ENCODE assay signal across 10 mouse cellular contexts in the genomic region with DNA sequence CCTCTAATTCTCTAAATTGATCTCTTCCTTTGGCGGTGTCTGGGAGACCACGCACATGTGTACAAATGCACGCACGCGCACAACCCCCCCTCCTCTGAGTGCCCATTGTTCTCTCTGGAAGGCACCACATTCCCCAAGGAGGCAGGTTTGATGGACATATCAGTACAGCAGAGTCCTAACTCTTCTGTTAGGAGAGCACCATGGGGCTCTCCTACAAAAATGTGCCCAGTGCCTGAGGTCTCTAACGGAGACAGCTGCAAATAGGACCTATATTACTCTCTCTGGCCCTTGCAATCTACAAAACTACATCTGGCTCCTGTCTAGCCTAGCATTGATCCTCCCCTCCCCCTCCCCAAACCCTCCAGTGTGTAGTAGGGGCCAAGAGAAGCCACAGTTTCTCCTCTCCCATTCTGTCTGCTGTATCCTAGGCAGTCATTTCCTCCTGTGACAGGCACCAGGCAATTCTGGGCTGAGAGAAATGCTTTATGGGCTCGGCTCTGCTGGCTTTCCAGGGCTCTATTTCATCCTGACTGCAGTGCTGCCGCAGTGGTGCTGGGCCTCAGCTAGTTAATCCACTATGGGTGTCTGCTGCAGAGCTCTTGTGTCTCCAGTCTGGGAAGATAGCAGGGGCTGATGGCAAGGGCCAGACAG.
A peak's percentile ranks its signal among the peaks of the same experiment; 100 is the strongest.
DNase-seq lines count a peak whose midpoint lies in the region; ATAC-seq and TF ChIP-seq lines count a peak whose summit lies in the region.
"Had no signal": no experiment of that assay in that cellular context is flagged by ENCODE, and none has a peak within 500 bp of the region (broad histone marks: within the 10 kb centered on the region; RNA-seq: fewer than 3 reads in every experiment).

No protein-coding gene starts in this region.

- H3K36me3 ChIP-seq in kidney, postnatal 0 days (ENCODE audit: insufficient read depth, low read length), result no peaks in the 10 kb centered on the region
- H3K36me3 ChIP-seq in embryonic facial prominence, embryonic 12.5 days, result no peaks in the 10 kb centered on the region
- H3K36me3 ChIP-seq in hindbrain, postnatal 0 days (ENCODE audit: insufficient read depth, low read length), result no peaks in the 10 kb centered on the region
- H3K36me3 ChIP-seq in neural tube, embryonic 12.5 days, result no peaks in the 10 kb centered on the region

- TF ChIP-seq CTCF in kidney, postnatal 0 days (IDR thresholded peaks at IDR 0.05; ENCODE audit: low read depth), result no peak
- no peak for TF ChIP-seq CTCF in hindbrain, postnatal 0 days (IDR thresholded peaks at IDR 0.05; ENCODE audit: low read depth)

- no peak for ATAC-seq in kidney, postnatal 0 days (replicated peaks; ENCODE audit: low FRiP score, low read depth)
- ATAC-seq in embryonic facial prominence, embryonic 12.5 days (ENCODE audit: insufficient number of reproducible peaks, insufficient read depth, low FRiP score, low TSS enrichment), result peak; percentile 58; the same call in 1 of the 2 replicates
- ATAC-seq in hindbrain, postnatal 0 days, result peak; percentile 73
- ATAC-seq in neural tube, embryonic 12.5 days (ENCODE audit: low FRiP score, low read depth), result peak; percentile 78

- WGBS in kidney, postnatal 0 days, result 49% methylated on average over 8 of the region's 8 CpGs
- WGBS in embryonic facial prominence, embryonic 12.5 days, result 9% methylated on average over 8 of the region's 8 CpGs
- WGBS in hindbrain, postnatal 0 days, result 9% methylated on average over 8 of the region's 8 CpGs
- 6% methylated on average over 8 of the region's 8 CpGs for WGBS in neural tube, embryonic 12.5 days

- no peak overlapping the region for H3K4me3 ChIP-seq in kidney, postnatal 0 days (replicated peaks; ENCODE audit: low read depth, low read length)
- no peak overlapping the region for H3K4me3 ChIP-seq in embryonic facial prominence, embryonic 12.5 days
- H3K4me3 ChIP-seq in hindbrain, postnatal 0 days (ENCODE audit: low read length), result no peak overlapping the region
- no peak overlapping the region for H3K4me3 ChIP-seq in neural tube, embryonic 12.5 days

- H3K9ac ChIP-seq in kidney, postnatal 0 days (ENCODE audit: low read depth, low read length), result no peak overlapping the region
- no peak overlapping the region for H3K9ac ChIP-seq in embryonic facial prominence, embryonic 12.5 days
- H3K9ac ChIP-seq in hindbrain, postnatal 0 days (replicated peaks; ENCODE audit: low read length), result no peak overlapping the region
- peak overlapping the region; percentile 33; the same call in 1 of the 2 replicates for H3K9ac ChIP-seq in neural tube, embryonic 12.5 days

- DNase-seq in kidney, postnatal 0 days (ENCODE audit: low spot score), result peak; percentile 35
- DNase-seq in kidney, adult 18-20 months, result no peak
- peak; percentile 66 for DNase-seq in hindbrain, postnatal 0 days (ENCODE audit: low spot score)
- no peak for DNase-seq in spleen, postnatal 36 days (ENCODE audit: low spot score in 2 of 2)
- DNase-seq in cerebellum, adult 11 months, result no peak
- no peak for DNase-seq in urinary bladder, postnatal 36 days (ENCODE audit: low spot score in 2 of 2)
- DNase-seq: adrenal gland, adult 8-10 months had no signal

- peaks cover 4% of the 10 kb centered on the region; the same call in 1 of the 2 replicates for H3K4me1 ChIP-seq in kidney, postnatal 0 days (replicated peaks; ENCODE audit: insufficient read depth, low read length)
- peaks cover 49% of the 10 kb centered on the region for H3K4me1 ChIP-seq in embryonic facial prominence, embryonic 12.5 days
- peaks cover 22% of the 10 kb centered on the region for H3K4me1 ChIP-seq in hindbrain, postnatal 0 days (ENCODE audit: insufficient read depth, low read length)
- H3K4me1 ChIP-seq in neural tube, embryonic 12.5 days, result peaks cover 59% of the 10 kb centered on the region

- peaks cover 3% of the 10 kb centered on the region for H3K27me3 ChIP-seq in kidney, postnatal 0 days (ENCODE audit: insufficient read depth, low read length)
- no peaks in the 10 kb centered on the region for H3K27me3 ChIP-seq in embryonic facial prominence, embryonic 12.5 days
- no peaks in the 10 kb centered on the region for H3K27me3 ChIP-seq in hindbrain, postnatal 0 days (ENCODE audit: insufficient read depth, low read length)
- H3K27me3 ChIP-seq in neural tube, embryonic 12.5 days (replicated peaks), result no peaks in the 10 kb centered on the region

- H3K27ac ChIP-seq in kidney, postnatal 0 days, result no peak overlapping the region
- H3K27ac ChIP-seq in embryonic facial prominence, embryonic 12.5 days, result peak overlapping the region; percentile 87
- peak overlapping the region; percentile 78 for H3K27ac ChIP-seq in hindbrain, postnatal 0 days
- peak overlapping the region; percentile 78 for H3K27ac ChIP-seq in neural tube, embryonic 12.5 days
- H3K27ac ChIP-seq: macrophage had no signal

- H3K4me2 ChIP-seq in kidney, postnatal 0 days (ENCODE audit: low read length), result no peak overlapping the region
- H3K4me2 ChIP-seq in embryonic facial prominence, embryonic 12.5 days (replicated peaks), result peak overlapping the region; percentile 23; the same call in 1 of the 2 replicates
- no peak overlapping the region for H3K4me2 ChIP-seq in hindbrain, postnatal 0 days (ENCODE audit: low read depth, low read length)
- peak overlapping the region; percentile 23 for H3K4me2 ChIP-seq in neural tube, embryonic 12.5 days (replicated peaks)

- H3K9me3 ChIP-seq in kidney, postnatal 0 days (replicated peaks; ENCODE audit: low read length), result no peaks in the 10 kb centered on the region
- no peaks in the 10 kb centered on the region for H3K9me3 ChIP-seq in embryonic facial prominence, embryonic 12.5 days
- H3K9me3 ChIP-seq in hindbrain, postnatal 0 days (ENCODE audit: low read length), result no peaks in the 10 kb centered on the region
- no peaks in the 10 kb centered on the region for H3K9me3 ChIP-seq in neural tube, embryonic 12.5 days

Comparison
In these comparisons a context has a peak if more than half of its experiments do, and no peak if none do; other contexts are left out.
1. DNase-seq: peak in kidney, postnatal 0 days (single experiment) and hindbrain, postnatal 0 days (single experiment); none in kidney, adult 18-20 months (single experiment), spleen, postnatal 36 days (0 of 2), cerebellum, adult 11 months (single experiment) and urinary bladder, postnatal 36 days (0 of 2).
2. H3K4me2 ChIP-seq: peak in embryonic facial prominence, embryonic 12.5 days (single experiment) and neural tube, embryonic 12.5 days (single experiment); none in kidney, postnatal 0 days (single experiment) and hindbrain, postnatal 0 days (single experiment).